Mouse (Mus musculus): ENCODE measurements around the gene Wnt1.

Gene Wnt1

GRCm38 (mm10) chr15:98788972-98789660 lies 541 bp upstream of the Wnt1 start:
- DNase-seq (ENCODE audit: low read depth, low spot score) = no peak
- no peaks in the 10 kb centered on the region for H3K36me3 ChIP-seq (ENCODE audit: control insufficient read depth, insufficient read depth, low read length, poor library complexity, severe bottlenecking)
- no peaks in the 10 kb centered on the region; the same call in 1 of the 2 replicates for H3K27me3 ChIP-seq (ENCODE audit: control insufficient read depth, insufficient read depth, low read length, poor library complexity, severe bottlenecking)

- H3K36me3 ChIP-seq (ENCODE audit: control insufficient read depth, insufficient read depth, low read length, poor library complexity, severe bottlenecking) = no peaks in the 10 kb centered on the region
- H3K27me3 ChIP-seq (ENCODE audit: control insufficient read depth, insufficient read depth, low read length, poor library complexity, severe bottlenecking) = no peaks in the 10 kb centered on the region
- DNase-seq (ENCODE audit: low read depth, low spot score) = peak; percentile 20
Observed at GRCm38 (mm10) chr15:98790761-98791160, 1.1 kb downstream of the Wnt1 start.

GRCm38 (mm10) chr15:98791221-98791620 lies 1.6 kb downstream of the Wnt1 start:
- Histone ChIP-seq H3K36me3 (ENCODE audit: control insufficient read depth, insufficient read depth, low read length, poor library complexity, severe bottlenecking) (no peaks in the 10 kb centered on the region), H3K27me3 (ENCODE audit: control insufficient read depth, insufficient read depth, low read length, poor library complexity, severe bottlenecking) (no peaks in the 10 kb centered on the region)
- DNase-seq (ENCODE audit: low read depth, low spot score) = peak; percentile 18

GRCm38 (mm10) chr15:98791771-98792170 lies 2.1 kb downstream of the Wnt1 start:
- Histone ChIP-seq H3K36me3 (ENCODE audit: control insufficient read depth, insufficient read depth, low read length, poor library complexity, severe bottlenecking) (no peaks in the 10 kb centered on the region), H3K27me3 (ENCODE audit: control insufficient read depth, insufficient read depth, low read length, poor library complexity, severe bottlenecking) (no peaks in the 10 kb centered on the region)
- peak; percentile 32 for DNase-seq (ENCODE audit: low read depth, low spot score)

- DNase-seq (ENCODE audit: low read depth, low spot score) = peak; percentile 36
- H3K27me3 ChIP-seq (ENCODE audit: control insufficient read depth, insufficient read depth, low read length, poor library complexity, severe bottlenecking) = no peaks in the 10 kb centered on the region
- H3K36me3 ChIP-seq (ENCODE audit: control insufficient read depth, insufficient read depth, low read length, poor library complexity, severe bottlenecking) = no peaks in the 10 kb centered on the region
Observed at GRCm38 (mm10) chr15:98792233-98793020, 2.8 kb downstream of the Wnt1 start.

GRCm38 (mm10) chr15:98793141-98793698 lies 3.6 kb downstream of the Wnt1 start:
- H3K36me3 ChIP-seq (ENCODE audit: control insufficient read depth, insufficient read depth, low read length, poor library complexity, severe bottlenecking) = no peaks in the 10 kb centered on the region
- H3K27me3 ChIP-seq (ENCODE audit: control insufficient read depth, insufficient read depth, low read length, poor library complexity, severe bottlenecking) = no peaks in the 10 kb centered on the region
- DNase-seq (ENCODE audit: low read depth, low spot score) = peak; percentile 22

GRCm38 (mm10) chr15:98796803-98797595 lies 7.3 kb downstream of the Wnt1 start:
- no peaks in the 10 kb centered on the region; the same call in 1 of the 2 replicates for H3K27me3 ChIP-seq (ENCODE audit: control insufficient read depth, insufficient read depth, low read length, poor library complexity, severe bottlenecking)
- no peaks in the 10 kb centered on the region for H3K36me3 ChIP-seq (ENCODE audit: control insufficient read depth, insufficient read depth, low read length, poor library complexity, severe bottlenecking)
- no peak for DNase-seq (ENCODE audit: low read depth, low spot score)

- H3K36me3 ChIP-seq (ENCODE audit: control insufficient read depth, insufficient read depth, low read length, poor library complexity, severe bottlenecking) = no peaks in the 10 kb centered on the region
- no peak for DNase-seq (ENCODE audit: low read depth, low spot score)
Observed at GRCm38 (mm10) chr15:98797835-98798492, 8.3 kb downstream of the Wnt1 start.

GRCm38 (mm10) chr15:98798903-98799302 lies 9.2 kb downstream of the Wnt1 start:
- H3K36me3 ChIP-seq (ENCODE audit: control insufficient read depth, insufficient read depth, low read length, poor library complexity, severe bottlenecking) = no peaks in the 10 kb centered on the region
- no peaks in the 10 kb centered on the region; the same call in 1 of the 2 replicates for H3K27me3 ChIP-seq (ENCODE audit: control insufficient read depth, insufficient read depth, low read length, poor library complexity, severe bottlenecking)
- no peak for DNase-seq (ENCODE audit: low read depth, low spot score)

More at GRCm38 (mm10) chr15:98797835-98798492, 8.3 kb downstream of the Wnt1 start:
- H3K27me3 ChIP-seq (ENCODE audit: control insufficient read depth, insufficient read depth, low read length, poor library complexity, severe bottlenecking) = no peaks in the 10 kb centered on the region; the same call in 1 of the 2 replicates

GRCm38 (mm10) chr15:98799396-98799795 lies 9.7 kb downstream of the Wnt1 start:
- no peaks in the 10 kb centered on the region for H3K36me3 ChIP-seq (ENCODE audit: control insufficient read depth, insufficient read depth, low read length, poor library complexity, severe bottlenecking)
- peak; percentile 84 for DNase-seq (ENCODE audit: low read depth, low spot score)
- no peaks in the 10 kb centered on the region; the same call in 1 of the 2 replicates for H3K27me3 ChIP-seq (ENCODE audit: control insufficient read depth, insufficient read depth, low read length, poor library complexity, severe bottlenecking)

GRCm38 (mm10) chr15:98802926-98803325 lies 13.3 kb downstream of the Wnt1 start:
- H3K27me3 ChIP-seq (ENCODE audit: control insufficient read depth, insufficient read depth, low read length, poor library complexity, severe bottlenecking) = no peaks in the 10 kb centered on the region; the same call in 1 of the 2 replicates
- H3K36me3 ChIP-seq (ENCODE audit: control insufficient read depth, insufficient read depth, low read length, poor library complexity, severe bottlenecking) = no peaks in the 10 kb centered on the region
- DNase-seq (ENCODE audit: low read depth, low spot score) = no peak

- H3K36me3 ChIP-seq (ENCODE audit: control insufficient read depth, insufficient read depth, low read length, poor library complexity, severe bottlenecking) = no peaks in the 10 kb centered on the region
- DNase-seq (ENCODE audit: low read depth, low spot score) = peak; percentile 75
- no peaks in the 10 kb centered on the region; the same call in 1 of the 2 replicates for H3K27me3 ChIP-seq (ENCODE audit: control insufficient read depth, insufficient read depth, low read length, poor library complexity, severe bottlenecking)
Observed at GRCm38 (mm10) chr15:98804054-98804453, 14.4 kb downstream of the Wnt1 start.

- DNase-seq (ENCODE audit: low read depth, low spot score) = peak; percentile 46
- H3K36me3 ChIP-seq (ENCODE audit: control insufficient read depth, insufficient read depth, low read length, poor library complexity, severe bottlenecking) = no peaks in the 10 kb centered on the region
- no peaks in the 10 kb centered on the region; the same call in 1 of the 2 replicates for H3K27me3 ChIP-seq (ENCODE audit: control insufficient read depth, insufficient read depth, low read length, poor library complexity, severe bottlenecking)
Observed at GRCm38 (mm10) chr15:98805324-98806040, 15.8 kb downstream of the Wnt1 start.

Data from splenic B cell, adult 2 months (primary cell).